In genomic region chr8:80753017-80753715, GRCm38 (mm10) we compare ENCODE assay signal across 8 mouse cellular contexts. TPM values are rescaled to one million over a fixed set of nuclear protein-coding genes. Genes with fewer than 3 reads are reported as not detected.
DNase-seq lines count a peak whose midpoint lies in the region; ATAC-seq and TF ChIP-seq lines count a peak whose summit lies in the region.

No protein-coding gene starts in this region.

- TF ChIP-seq POLR2A in CH12.LX (IDR thresholded peaks at IDR 0.05; ENCODE audit: low read depth, low read length): no peak

- TF ChIP-seq EP300 in CH12.LX (IDR thresholded peaks at IDR 0.05; ENCODE audit: low read length): no peak
- no peak for TF ChIP-seq EP300 in stomach, postnatal 0 days (optimal IDR thresholded peaks at IDR 0.05)

- dilution Hi-C loops in CH12.LX (cut with MboI; ENCODE audit: extremely low pct_ligation_motif_present, extremely low pct_unique_long_range_greater_than_20kb, low sequenced_read_pairs): no loop called here

- H3K4me2 ChIP-seq in CH12.LX (ENCODE audit: insufficient read depth, low read depth, poor library complexity, severe bottlenecking): no peak overlapping the region
- H3K4me2 ChIP-seq in heart, embryonic 16.5 days (ENCODE audit: low read depth, low read length): no peak overlapping the region
- H3K4me2 ChIP-seq in liver, embryonic 13.5 days: no peak overlapping the region
- no peak overlapping the region for H3K4me2 ChIP-seq in neural tube, embryonic 13.5 days
- H3K4me2 ChIP-seq in stomach, postnatal 0 days (replicated peaks; ENCODE audit: low read depth): no peak overlapping the region

- peak; percentile 58 to 83 for TF ChIP-seq CTCF in CH12.LX (conservative IDR thresholded peaks at IDR 0.05 in 1 of 2, IDR thresholded peaks at IDR 0.05 in 1 of 2; ENCODE audit: low read depth in 2 of 2, low read length in 2 of 2)
- peak; percentile 94 for TF ChIP-seq CTCF in stomach, postnatal 0 days (IDR thresholded peaks at IDR 0.05; ENCODE audit: low read depth)

- in situ Hi-C loops in CH12.LX (cut with MboI; ENCODE audit: low pct_ligation_motif_present, low pct_unique_long_range_greater_than_20kb, low sequenced_read_pairs): no loop called here

- DNase-seq in CH12.LX (ENCODE audit: extremely low read depth): peak; percentile 77
- peak; percentile 74 for DNase-seq in c-Kit-positive CD71-negative TER-119-negative erythroid progenitor cells, embryonic 14.5 days (ENCODE audit: low read depth)
- peak; percentile 80 for DNase-seq in forebrain, embryonic 10.5 days (ENCODE audit: extremely low spot score, low spot score)
- peak; percentile 92 for DNase-seq in kidney, postnatal 10 days
- DNase-seq in liver, embryonic 13.5 days: peak; percentile 53
- peak; percentile 86 for DNase-seq in stomach, postnatal 0 days (ENCODE audit: low spot score)

- TF ChIP-seq RAD21 in CH12.LX (IDR thresholded peaks at IDR 0.05; ENCODE audit: low read depth, low read length): peak; percentile 73

- peak; percentile 58; the same call in 1 of the 2 replicates for ATAC-seq in heart, embryonic 16.5 days (replicated peaks; ENCODE audit: extremely low read depth, insufficient read depth, low FRiP score)
- 0 out of 2 replicates have a peak, but pooled peaks have one; percentile 23 for ATAC-seq in liver, embryonic 13.5 days (ENCODE audit: low read depth)
- peak; percentile 72 for ATAC-seq in neural tube, embryonic 13.5 days (ENCODE audit: low read depth)
- peak; percentile 68 for ATAC-seq in stomach, postnatal 0 days (ENCODE audit: low FRiP score, low TSS enrichment)

- H3K79me2 ChIP-seq in CH12.LX (replicated peaks; ENCODE audit: control insufficient read depth, extremely low read depth, insufficient read depth, poor library complexity, severe bottlenecking): no peaks in the 10 kb centered on the region

- no peak overlapping the region for H3K4me3 ChIP-seq in CH12.LX (replicated peaks in 1 of 3; ENCODE audit: low read depth in 2 of 3, low read length in 2 of 3, poor library complexity in 1 of 3)
- H3K4me3 ChIP-seq in forebrain, embryonic 10.5 days: no peak overlapping the region
- H3K4me3 ChIP-seq in heart, embryonic 16.5 days (ENCODE audit: low read length): no peak overlapping the region
- H3K4me3 ChIP-seq in liver, embryonic 13.5 days (replicated peaks): no peak overlapping the region
- H3K4me3 ChIP-seq in neural tube, embryonic 13.5 days: no peak overlapping the region
- H3K4me3 ChIP-seq in stomach, postnatal 0 days (ENCODE audit: low read depth, low read length): no peak overlapping the region

- peaks cover 0 to 5% of the 10 kb centered on the region in 2 experiments; a peak in 1 of 4 replicates for H3K4me1 ChIP-seq in CH12.LX (ENCODE audit: control insufficient read depth in 1 of 2, insufficient read depth in 2 of 2)
- H3K4me1 ChIP-seq in forebrain, embryonic 10.5 days: no peaks in the 10 kb centered on the region
- H3K4me1 ChIP-seq in heart, embryonic 16.5 days (ENCODE audit: control insufficient read depth, insufficient read depth, low read length): peaks cover 4% of the 10 kb centered on the region; the same call in 1 of the 2 replicates
- H3K4me1 ChIP-seq in liver, embryonic 13.5 days (replicated peaks): 0 out of 2 replicates have a peak, but pooled peaks cover 3% of the 10 kb centered on the region
- no peaks in the 10 kb centered on the region for H3K4me1 ChIP-seq in neural tube, embryonic 13.5 days (replicated peaks)
- H3K4me1 ChIP-seq in stomach, postnatal 0 days (replicated peaks; ENCODE audit: control insufficient read depth, insufficient read depth): no peaks in the 10 kb centered on the region

- WGBS in forebrain, embryonic 10.5 days: 32% methylated on average over 9 of the region's 9 CpGs
- 28% methylated on average over 9 of the region's 9 CpGs for WGBS in heart, embryonic 16.5 days
- 25% methylated on average over 9 of the region's 9 CpGs for WGBS in liver, embryonic 13.5 days (ENCODE audit: insufficient replicate concordance)
- WGBS in neural tube, embryonic 13.5 days: 34% methylated on average over 9 of the region's 9 CpGs
- WGBS in stomach, postnatal 0 days: 25% methylated on average over 9 of the region's 9 CpGs

- H3K9ac ChIP-seq in CH12.LX (ENCODE audit: insufficient read depth, low read depth): no peak overlapping the region
- no peak overlapping the region for H3K9ac ChIP-seq in heart, embryonic 16.5 days (ENCODE audit: low read length)
- no peak overlapping the region for H3K9ac ChIP-seq in liver, embryonic 13.5 days
- H3K9ac ChIP-seq in neural tube, embryonic 13.5 days: no peak overlapping the region
- no peak overlapping the region for H3K9ac ChIP-seq in stomach, postnatal 0 days (ENCODE audit: low read length)

- H3K36me3 ChIP-seq in CH12.LX (replicated peaks in 1 of 2; ENCODE audit: control insufficient read depth in 1 of 2, insufficient read depth in 1 of 2, low read length in 1 of 2): no peaks in the 10 kb centered on the region
- H3K36me3 ChIP-seq in forebrain, embryonic 10.5 days (replicated peaks): no peaks in the 10 kb centered on the region
- no peaks in the 10 kb centered on the region for H3K36me3 ChIP-seq in heart, embryonic 16.5 days (ENCODE audit: control insufficient read depth, insufficient read depth)
- H3K36me3 ChIP-seq in liver, embryonic 13.5 days: no peaks in the 10 kb centered on the region
- H3K36me3 ChIP-seq in neural tube, embryonic 13.5 days: no peaks in the 10 kb centered on the region
- H3K36me3 ChIP-seq in stomach, postnatal 0 days (ENCODE audit: control insufficient read depth, insufficient read depth, low read length): no peaks in the 10 kb centered on the region

- no peaks in the 10 kb centered on the region for H3K9me3 ChIP-seq in CH12.LX (replicated peaks; ENCODE audit: low read length)
- H3K9me3 ChIP-seq in forebrain, embryonic 10.5 days: no peaks in the 10 kb centered on the region
- H3K9me3 ChIP-seq in heart, embryonic 16.5 days (replicated peaks; ENCODE audit: control insufficient read depth, low read length): no peaks in the 10 kb centered on the region
- no peaks in the 10 kb centered on the region for H3K9me3 ChIP-seq in liver, embryonic 13.5 days (replicated peaks)
- H3K9me3 ChIP-seq in neural tube, embryonic 13.5 days: no peaks in the 10 kb centered on the region
- H3K9me3 ChIP-seq in stomach, postnatal 0 days (ENCODE audit: control insufficient read depth, low read length): no peaks in the 10 kb centered on the region

- no peaks in the 10 kb centered on the region for H3K27me3 ChIP-seq in CH12.LX (replicated peaks)
- H3K27me3 ChIP-seq in forebrain, embryonic 10.5 days (ENCODE audit: poor library complexity, severe bottlenecking): no peaks in the 10 kb centered on the region
- H3K27me3 ChIP-seq in heart, embryonic 16.5 days (ENCODE audit: control insufficient read depth, insufficient read depth, low read length): no peaks in the 10 kb centered on the region
- no peaks in the 10 kb centered on the region for H3K27me3 ChIP-seq in liver, embryonic 13.5 days
- H3K27me3 ChIP-seq in neural tube, embryonic 13.5 days: no peaks in the 10 kb centered on the region
- no peaks in the 10 kb centered on the region for H3K27me3 ChIP-seq in stomach, postnatal 0 days (ENCODE audit: control insufficient read depth, insufficient read depth, low read length)

- H3K27ac ChIP-seq in CH12.LX (ENCODE audit: insufficient read depth, low read depth): no peak overlapping the region
- H3K27ac ChIP-seq in forebrain, embryonic 10.5 days: no peak overlapping the region
- no peak overlapping the region for H3K27ac ChIP-seq in heart, embryonic 16.5 days (ENCODE audit: low read length)
- H3K27ac ChIP-seq in liver, embryonic 13.5 days: no peak overlapping the region
- no peak overlapping the region for H3K27ac ChIP-seq in neural tube, embryonic 13.5 days (replicated peaks)
- H3K27ac ChIP-seq in stomach, postnatal 0 days (replicated peaks): no peak overlapping the region

TF ChIP-seq in CH12.LX, 34 proteins besides CTCF, POLR2A, EP300 and RAD21 (continues in another document):
- TF ChIP-seq NELFE (IDR thresholded peaks at IDR 0.05; ENCODE audit: low read depth, low read length) (no peak), ZNF384 (IDR thresholded peaks at IDR 0.05; ENCODE audit: low read depth, low read length) (no peak), MAX (IDR thresholded peaks at IDR 0.05; ENCODE audit: low read length) (no peak), HCFC1 (IDR thresholded peaks at IDR 0.05; ENCODE audit: low read depth, low read length) (no peak), GABPA (IDR thresholded peaks at IDR 0.05; ENCODE audit: insufficient replicate concordance, low read depth, low read length) (no peak), USF1 (IDR thresholded peaks at IDR 0.05; ENCODE audit: low read depth, low read length) (no peak), SMC3 (IDR thresholded peaks at IDR 0.05; ENCODE audit: low read depth, low read length) (peak; percentile 85), CHD1 (IDR thresholded peaks at IDR 0.05; ENCODE audit: low read depth, low read length) (no peak), IRF4 (IDR thresholded peaks at IDR 0.05; ENCODE audit: low read depth, low read length) (no peak), SIN3A (IDR thresholded peaks at IDR 0.05; ENCODE audit: low read length) (no peak), ZC3H11A (IDR thresholded peaks at IDR 0.05; ENCODE audit: low read depth, low read length) (peak; percentile 46; the same call in 1 of the 2 replicates), JUN (IDR thresholded peaks at IDR 0.05; ENCODE audit: insufficient read depth, low read depth, low read length) (no peak), MEF2A (IDR thresholded peaks at IDR 0.05; ENCODE audit: borderline replicate concordance, low read depth, low read length) (0 out of 2 replicates have a peak, but pooled peaks have one; percentile 11), JUND (conservative IDR thresholded peaks at IDR 0.05; ENCODE audit: low read depth, low read length) (no peak), CHD2 (IDR thresholded peaks at IDR 0.05; ENCODE audit: low read length) (no peak), TBP (conservative IDR thresholded peaks at IDR 0.05; ENCODE audit: low read depth, low read length) (no peak), KAT2A (IDR thresholded peaks at IDR 0.05; ENCODE audit: insufficient replicate concordance, low read length) (no peak), MYC (IDR thresholded peaks at IDR 0.05; ENCODE audit: low read depth, low read length) (no peak), USF2 (conservative IDR thresholded peaks at IDR 0.05; ENCODE audit: low read depth, low read length) (no peak)

RNA-seq across cellular contexts. Expression of gene Smarca5, which starts 13.9 kb away (rescaled TPM):
- 54.4 and 74.8 TPM in 2 replicates for total RNA-seq in CH12.LX (2012; rRNA removed)
- total RNA-seq in CH12.LX (2014; rRNA removed): 109 and 133 TPM in 2 replicates
- 77.1 and 96.6 TPM in 2 replicates for polyA plus RNA-seq in CH12.LX (2012; ENCODE audit: insufficient read length, low read depth)
- 111 and 120 TPM in 2 replicates for polyA plus RNA-seq in forebrain, embryonic 10.5 days (2016; fragmentation: Nextera tagmentation; extraction: Ambion mirVana)
- polyA plus RNA-seq in heart, embryonic 16.5 days (2015; fragmentation: Nextera tagmentation; extraction: Ambion mirVana): 33.2 and 35.6 TPM in 2 replicates
- polyA plus RNA-seq in liver, embryonic 13.5 days (2015; fragmentation: Nextera tagmentation; extraction: Ambion mirVana): 57.9 and 70.2 TPM in 2 replicates
- polyA plus RNA-seq in neural tube, embryonic 13.5 days (2015; fragmentation: Nextera tagmentation; extraction: Ambion mirVana): 71.1 and 78.1 TPM in 2 replicates
- polyA plus RNA-seq in stomach, postnatal 0 days (2015; fragmentation: Nextera tagmentation; extraction: Ambion mirVana): 25.6 and 28.3 TPM in 2 replicates
